In genomic region chr3:108307485-108307884, GRCm38 (mm10) we compare ENCODE assay signal across 23 mouse cellular contexts. TPM values are rescaled to one million over a fixed set of nuclear protein-coding genes. Genes with fewer than 3 reads are reported as not detected.
DNase-seq lines count a peak whose midpoint lies in the region; ATAC-seq and TF ChIP-seq lines count a peak whose summit lies in the region.
"Had no signal": no experiment of that assay in that cellular context is flagged by ENCODE, and none has a peak within 500 bp of the region (broad histone marks: within the 10 kb centered on the region; RNA-seq: fewer than 3 reads in every experiment).

No protein-coding gene starts in this region.

- ATAC-seq in frontal cortex, adult (ENCODE audit: low TSS enrichment): peak; percentile 59

- 27% methylated on average over 6 of the region's 6 CpGs for WGBS in olfactory bulb, adult 2 months

- no peak for TF ChIP-seq POLR2A in cortical plate, adult 2 months (IDR thresholded peaks at IDR 0.05; ENCODE audit: extremely low read depth, insufficient read depth, low read length)
- no peak for TF ChIP-seq POLR2A in olfactory bulb, adult 2 months (IDR thresholded peaks at IDR 0.05; ENCODE audit: insufficient read depth, low read depth, low read length)

- no peak for DNase-seq in frontal cortex, postnatal 14 days (ENCODE audit: low spot score in 2 of 2)
- no peak for DNase-seq in left cerebral cortex, adult 2 months (ENCODE audit: extremely low spot score in 1 of 2, low spot score in 2 of 2)
- no peak for DNase-seq in left cerebral cortex, postnatal 4 days
- DNase-seq in adrenal gland, postnatal 10 days: no peak
- DNase-seq in kidney, adult 18-20 months: no peak
- DNase-seq: cerebellum, adult 9-11 months; kidney, adult 2 months; kidney, postnatal 14 days; lung, adult 18-20 months; lung, postnatal 14 days; right cerebral cortex, postnatal 25 days had no signal

- peaks cover 23% of the 10 kb centered on the region for H3K4me1 ChIP-seq in cortical plate, adult 2 months (ENCODE audit: control insufficient read depth, insufficient read depth, low read length)
- H3K4me1 ChIP-seq in olfactory bulb, adult 2 months (ENCODE audit: control insufficient read depth, insufficient read depth, low read length): peaks cover 30% of the 10 kb centered on the region
- H3K4me1 ChIP-seq: stomach, embryonic 15.5 days had no signal

- H3K4me3 ChIP-seq in left cerebral cortex, adult 2 months: no peak overlapping the region
- H3K4me3 ChIP-seq in cortical plate, adult 2 months (ENCODE audit: insufficient read depth, low read length): no peak overlapping the region
- H3K4me3 ChIP-seq in olfactory bulb, adult 2 months (ENCODE audit: insufficient read depth, low read depth, low read length): no peak overlapping the region
- H3K4me3 ChIP-seq: embryonic facial prominence, embryonic 12.5 days; erythroblast, embryonic 14.5 days; neural tube, embryonic 15.5 days; stomach, embryonic 15.5 days had no signal

- H3K27ac ChIP-seq in left cerebral cortex, adult 2 months: peak overlapping the region; percentile 58
- H3K27ac ChIP-seq in cortical plate, adult 2 months (ENCODE audit: insufficient read depth, low read length): peak overlapping the region; percentile 68
- peak overlapping the region; percentile 98 for H3K27ac ChIP-seq in olfactory bulb, adult 2 months (ENCODE audit: insufficient read depth, low read depth, low read length)
- H3K27ac ChIP-seq: embryonic facial prominence, embryonic 12.5 days; neural tube, embryonic 15.5 days; stomach, embryonic 15.5 days had no signal

- TF ChIP-seq CTCF in left cerebral cortex, adult 2 months (IDR thresholded peaks at IDR 0.05): no peak
- no peak for TF ChIP-seq CTCF in cortical plate, adult 2 months (IDR thresholded peaks at IDR 0.05; ENCODE audit: extremely low read depth, insufficient read depth, low read length)
- TF ChIP-seq CTCF in olfactory bulb, adult 2 months (IDR thresholded peaks at IDR 0.05; ENCODE audit: insufficient read depth, low read depth, low read length): no peak

- intact Hi-C loops in left cerebral cortex, adult 2 months (cut with DNase I): no loop called here
- intact Hi-C loops in left cerebral cortex, postnatal 4 days (cut with DNase I): no loop called here

RNA-seq across cellular contexts. Expression of gene Sort1, which starts 23.6 kb away (rescaled TPM):
- total RNA-seq in left cerebral cortex, adult 2 months (2021): 100 to 1,000 TPM; 310 to 316 TPM
- total RNA-seq in left cerebral cortex, postnatal 4 days (2021): 10 to 100 TPM; 90.4 to 93.5 TPM
- polyA plus RNA-seq in cortical plate, adult 2 months (2012; rRNA removed): 197 and 198 TPM in 2 replicates
- 89.7 TPM in 1 of 2 replicates, not detected in the other for polyA plus RNA-seq in olfactory bulb, adult 2 months (2012; ENCODE audit: insufficient read depth, insufficient read length, low replicate concordance, missing spikeins)
- 10 to 100 TPM; 46.1 to 48.8 TPM for total RNA-seq in adrenal gland, postnatal 10 days (2021)

RNA-seq across cellular contexts. Expression of gene Psma5, which starts 50.8 kb away (rescaled TPM):
- total RNA-seq in left cerebral cortex, adult 2 months (2021): 10 to 100 TPM; 64.9 to 80.9 TPM
- total RNA-seq in left cerebral cortex, postnatal 4 days (2021): 10 to 100 TPM; 98.8 to 99.0 TPM
- 114 and 121 TPM in 2 replicates for polyA plus RNA-seq in cortical plate, adult 2 months (2012; rRNA removed)
- polyA plus RNA-seq in olfactory bulb, adult 2 months (2012; ENCODE audit: insufficient read depth, insufficient read length, low replicate concordance, missing spikeins): not detected in 2 replicates
- 10 to 100 TPM; 90.7 to 94.6 TPM for total RNA-seq in adrenal gland, postnatal 10 days (2021)

RNA-seq across cellular contexts. Expression of gene Mybphl, which starts 57.2 kb away (rescaled TPM):
- 1 to 10 TPM in 1 of 2 experiments, not detected in 1; 1.0 TPM for total RNA-seq in left cerebral cortex, adult 2 months (2021)
- under 1 TPM in 1 of 2 experiments, not detected in 1; 0.30 TPM for total RNA-seq in left cerebral cortex, postnatal 4 days (2021)
- 0.08 TPM in 1 of 2 replicates, not detected in the other for polyA plus RNA-seq in cortical plate, adult 2 months (2012; rRNA removed)
- polyA plus RNA-seq in olfactory bulb, adult 2 months (2012; ENCODE audit: insufficient read depth, insufficient read length, low replicate concordance, missing spikeins): not detected in 2 replicates
- total RNA-seq in adrenal gland, postnatal 10 days (2021): not detected
- total RNA-seq: adrenal gland, postnatal 4 days; gastrocnemius, postnatal 4 days; megakaryocyte, adult 5-6 weeks had no signal
- polyA plus RNA-seq: erythroblast, embryonic 14.5 days; limb, embryonic 11.5 days; stomach, embryonic 15.5 days; urinary bladder, adult 2 months had no signal
